Mouse (Mus musculus): ENCODE data around the gene Zdhhc5.

DNA sequence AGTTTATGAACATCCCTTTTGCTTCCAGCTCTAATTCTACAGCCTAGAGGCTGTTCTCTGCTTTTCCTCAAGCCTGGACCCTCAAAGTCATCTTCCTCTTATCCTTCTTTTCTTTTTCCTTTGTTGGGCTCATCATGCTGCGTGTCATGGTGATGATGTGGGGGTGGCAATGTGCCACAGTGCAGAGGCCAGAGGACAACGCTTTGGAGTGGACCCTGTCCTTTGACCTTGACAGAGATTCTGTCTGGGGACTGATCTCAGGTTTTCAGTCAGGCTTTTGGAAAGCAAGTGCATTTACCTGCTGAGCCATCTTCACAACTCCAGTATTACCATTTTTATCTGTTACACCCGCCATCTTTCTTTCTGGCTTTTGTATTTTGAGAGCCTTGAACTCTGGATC is 16.2 kb upstream of the Zdhhc5 start:
- TF ChIP-seq CTCF (IDR thresholded peaks at IDR 0.05; ENCODE audit: low read depth) = no peak
- no peak for TF ChIP-seq EP300 (IDR thresholded peaks at IDR 0.05; ENCODE audit: low read depth)

All from liver, postnatal 0 days (tissue).